Mouse (Mus musculus) frontal cortex, postnatal 14 days (tissue): ENCODE data around the gene Phrf1.

Experiments used
- DNase-seq, 2 experiments: peaks; one replicate each; pipeline ENCODE4 v3.0.0; 2022; ENCODE audit warnings: low spot score in 2 of 2

Gene Phrf1

GRCm38 (mm10) chr7:141292583-141293388 lies 64.2 kb downstream of the Phrf1 start:
- no peak for DNase-seq

DNA sequence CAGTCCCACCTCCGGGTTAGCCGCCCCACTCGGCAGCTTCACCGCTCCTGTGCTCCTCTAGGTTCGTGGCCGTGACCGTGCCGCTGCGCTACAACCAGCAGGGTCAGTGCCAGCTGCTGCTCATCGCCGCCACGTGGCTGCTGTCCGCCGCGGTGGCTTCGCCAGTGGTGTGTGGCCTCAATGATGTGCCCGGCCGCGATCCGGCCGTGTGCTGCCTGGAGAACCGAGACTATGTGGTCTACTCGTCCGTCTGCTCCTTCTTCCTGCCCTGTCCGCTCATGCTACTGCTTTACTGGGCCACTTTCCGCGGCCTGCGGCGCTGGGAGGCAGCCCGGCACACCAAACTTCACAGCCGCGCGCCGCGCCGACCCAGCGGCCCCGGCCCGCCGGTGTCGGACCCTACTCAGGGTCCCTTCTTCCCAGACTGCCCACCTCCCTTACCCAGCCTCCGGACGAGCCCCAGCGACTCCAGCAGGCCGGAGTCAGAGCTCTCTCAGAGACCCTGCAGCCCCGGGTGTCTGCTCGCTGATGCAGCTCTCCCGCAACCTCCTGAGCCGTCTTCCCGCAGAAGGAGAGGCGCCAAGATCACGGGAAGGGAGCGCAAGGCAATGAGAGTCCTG lies 65.4 kb downstream of the Phrf1 start:
- DNase-seq = no peak

GRCm38 (mm10) chr7:141294479-141294878 lies 65.9 kb downstream of the Phrf1 start:
- no peak for DNase-seq

- DNase-seq = no peak
Observed at GRCm38 (mm10) chr7:141297926-141298650, 69.5 kb downstream of the Phrf1 start.

- DNase-seq = no peak
Observed at GRCm38 (mm10) chr7:141299175-141299574, 70.6 kb downstream of the Phrf1 start.

DNA sequence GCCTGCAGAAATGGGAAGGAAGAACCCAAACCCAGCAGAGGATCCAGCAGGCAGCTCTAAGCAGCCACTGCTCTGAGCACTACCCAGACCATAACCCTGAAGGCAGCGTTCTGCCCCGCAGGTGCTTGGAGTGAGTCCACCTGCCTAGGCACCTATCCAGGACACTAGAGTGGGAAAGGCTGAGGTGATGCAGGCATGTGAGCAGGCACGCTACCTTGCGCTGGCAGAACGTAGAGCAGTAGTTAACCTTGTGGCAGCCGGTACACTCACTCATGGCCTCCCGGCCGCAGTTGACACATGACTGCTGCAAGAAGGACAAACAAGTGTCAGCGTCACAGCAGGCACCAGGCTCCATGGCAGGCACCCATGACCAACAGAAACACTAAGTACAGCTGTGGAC lies 72.8 kb downstream of the Phrf1 start:
- DNase-seq = no peak

DNA sequence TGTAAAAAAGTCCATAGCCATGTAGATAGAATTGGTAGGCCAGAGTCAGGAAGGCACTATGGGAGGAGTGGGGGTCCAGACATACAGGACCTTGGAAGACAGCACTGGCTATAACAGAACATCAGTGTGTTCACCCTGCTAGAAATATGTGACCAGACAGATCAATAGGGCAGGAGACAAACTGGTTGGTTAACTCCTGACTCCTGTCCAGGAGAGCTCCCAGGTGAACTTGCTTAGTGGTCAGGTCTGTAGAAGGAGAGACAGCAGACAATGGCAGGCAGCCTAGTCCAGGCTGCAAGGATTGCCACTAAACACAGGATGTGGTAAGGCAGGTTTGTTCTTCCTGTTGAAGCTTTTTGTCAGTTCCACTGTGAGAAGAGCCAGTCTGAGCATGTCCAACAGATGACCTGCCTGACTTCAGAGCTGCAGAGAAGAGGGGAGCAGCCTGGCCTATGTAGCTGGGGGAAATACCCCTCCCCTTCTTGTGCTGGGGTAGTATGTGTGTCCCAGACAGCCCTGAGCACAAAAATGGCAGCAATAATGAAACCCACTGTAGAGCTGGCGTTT lies 74.2 kb downstream of the Phrf1 start:
- no peak for DNase-seq

DNA sequence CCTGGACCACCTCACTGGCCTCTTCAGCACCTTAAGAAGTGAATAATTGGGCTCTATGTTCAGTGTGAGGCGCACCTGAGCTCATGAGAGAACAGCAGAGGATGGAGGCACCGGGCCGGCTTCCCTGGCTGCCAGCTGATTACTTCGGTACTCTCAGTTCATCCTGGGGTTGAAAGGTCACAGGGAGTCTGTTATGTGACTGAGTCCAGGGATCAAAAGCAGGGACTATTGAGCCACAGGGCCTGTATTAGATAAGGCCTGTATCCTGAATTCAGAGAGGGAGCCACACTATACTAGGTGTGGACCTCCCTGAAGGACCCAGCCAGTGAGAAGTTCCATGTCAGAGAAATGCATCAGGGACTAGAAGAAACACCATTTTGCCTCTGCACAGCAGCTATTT lies 76.0 kb downstream of the Phrf1 start:
- no peak for DNase-seq
